Mouse (Mus musculus): ENCODE measurements around the gene Armc12.

The Armc12 gene

DNA sequence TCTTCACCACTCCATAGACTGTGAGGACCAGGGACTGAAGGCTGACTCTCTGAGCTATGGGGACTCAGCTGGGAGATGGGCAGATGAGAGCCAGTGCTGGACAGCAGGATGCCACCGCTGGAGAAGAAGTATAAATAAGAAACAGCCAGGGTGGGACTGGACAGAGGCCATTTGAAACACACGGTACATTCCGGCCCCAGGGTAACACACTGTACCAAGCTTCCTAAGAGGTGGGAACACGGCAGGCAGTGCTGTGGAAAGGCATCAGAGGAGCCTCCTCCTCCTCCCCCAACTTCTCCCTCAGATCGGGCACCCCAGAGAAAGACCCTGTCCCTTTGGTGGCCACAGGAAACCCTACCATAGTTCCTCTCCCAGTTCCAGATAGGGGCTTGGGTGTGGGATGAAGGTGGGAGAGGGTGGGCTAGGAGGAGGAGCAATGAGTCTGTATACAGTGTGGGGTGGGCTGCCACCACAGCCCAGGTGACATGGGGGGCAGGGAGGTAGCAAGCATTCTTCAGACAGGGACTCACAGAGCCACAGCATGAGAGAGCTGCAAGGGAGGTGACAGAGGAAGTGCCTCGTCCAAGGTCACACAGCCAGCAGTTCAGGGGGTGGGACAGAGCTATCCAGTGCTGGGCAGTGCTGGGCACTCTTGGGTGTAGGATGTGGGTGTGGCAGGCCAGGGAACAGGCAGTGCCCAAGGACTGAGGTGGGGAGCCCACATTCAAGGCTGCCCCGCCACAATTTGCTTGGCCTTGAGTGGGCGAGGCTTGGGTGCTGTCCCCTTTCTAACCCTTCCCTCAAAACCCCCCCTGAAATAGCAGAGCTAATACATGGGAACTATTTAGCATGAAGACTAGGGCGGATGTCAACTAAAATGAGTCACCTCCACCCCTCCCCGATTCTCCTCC lies 14.9 kb upstream of the Armc12 start:
- TF ChIP-seq NANOG (IDR thresholded peaks at IDR 0.05; ENCODE audit: borderline replicate concordance, low read length) = no peak
- TF ChIP-seq POU5F1 (IDR thresholded peaks at IDR 0.05; ENCODE audit: borderline replicate concordance, low read length) = no peak
- no peak for TF ChIP-seq CTCF (conservative IDR thresholded peaks at IDR 0.05; ENCODE audit: low read length)
- Histone ChIP-seq H3K9me3 (ENCODE audit: low read length) (peaks cover 6% of the 10 kb centered on the region), H3K27me3 (ENCODE audit: insufficient read depth, low read length) (peaks cover 30% of the 10 kb centered on the region), H3K36me3 (ENCODE audit: insufficient read depth, low read length) (0 out of 2 replicates have a peak, but pooled peaks cover 3% of the 10 kb centered on the region), H3K4me3 (replicated peaks; ENCODE audit: low read length) (peak overlapping the region; percentile 29), H3K4me1 (replicated peaks; ENCODE audit: low read depth, low read length) (peaks cover 74% of the 10 kb centered on the region)

- peaks cover 69% of the 10 kb centered on the region for H3K4me1 ChIP-seq (replicated peaks; ENCODE audit: low read depth, low read length)
- H3K4me3 ChIP-seq (replicated peaks; ENCODE audit: low read length) = no peak overlapping the region
- no peak for TF ChIP-seq NANOG (IDR thresholded peaks at IDR 0.05; ENCODE audit: borderline replicate concordance, low read length)
- TF ChIP-seq CTCF (conservative IDR thresholded peaks at IDR 0.05; ENCODE audit: low read length) = no peak
- no peak for TF ChIP-seq POU5F1 (IDR thresholded peaks at IDR 0.05; ENCODE audit: borderline replicate concordance, low read length)
Measured at GRCm38 (mm10) chr17:28516881-28517280, 13.7 kb upstream of the Armc12 start.

DNA sequence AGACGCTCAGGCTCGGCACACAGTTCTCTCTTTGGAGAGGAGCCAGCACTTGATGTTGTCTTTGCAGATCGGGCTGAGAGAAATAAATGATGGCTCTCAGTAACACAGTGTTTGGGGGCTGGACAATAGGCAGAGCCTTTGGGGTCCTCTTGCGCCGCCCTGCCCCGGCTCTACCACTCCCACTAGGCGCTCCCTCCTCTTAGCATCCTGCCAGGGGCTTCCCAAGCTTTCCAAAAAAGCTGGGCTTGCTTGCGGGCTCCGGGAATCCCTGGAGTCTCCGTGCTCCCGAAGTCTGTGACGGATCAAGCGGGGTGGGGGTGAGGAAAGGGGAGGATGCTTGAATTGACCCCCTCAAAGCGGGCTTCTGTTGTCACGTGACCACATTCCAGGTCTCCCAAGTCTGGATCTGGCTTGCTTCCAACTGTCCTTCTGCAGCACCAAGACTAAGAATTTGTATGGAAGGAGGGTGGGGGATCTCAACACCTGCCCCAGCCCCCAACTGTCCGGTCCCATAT lies 13.1 kb upstream of the Armc12 start, which contains the start of gene Fkbp5:
Gene Fkbp5, minus strand, starts transcription at position 87 of the 515 bp plus-strand sequence.
- Histone ChIP-seq H3K36me3 (ENCODE audit: insufficient read depth, low read length) (0 out of 2 replicates have a peak, but pooled peaks cover 3% of the 10 kb centered on the region), H3K4me3 (replicated peaks; ENCODE audit: low read length) (peak within 1 kb of the TSS; percentile 82), H3K27me3 (ENCODE audit: insufficient read depth, low read length) (peaks cover 36% of the 10 kb centered on the region), H3K4me1 (replicated peaks; ENCODE audit: low read depth, low read length) (peaks cover 68% of the 10 kb centered on the region), H3K9me3 (ENCODE audit: low read length) (peaks cover 6% of the 10 kb centered on the region)
- TF ChIP-seq POU5F1 (IDR thresholded peaks at IDR 0.05; ENCODE audit: borderline replicate concordance, low read length) (no peak), CTCF (conservative IDR thresholded peaks at IDR 0.05; ENCODE audit: low read length) (no peak), NANOG (IDR thresholded peaks at IDR 0.05; ENCODE audit: borderline replicate concordance, low read length) (no peak)

More at GRCm38 (mm10) chr17:28516881-28517280, 13.7 kb upstream of the Armc12 start:
- Histone ChIP-seq H3K27me3 (ENCODE audit: insufficient read depth, low read length) (peaks cover 36% of the 10 kb centered on the region), H3K9me3 (ENCODE audit: low read length) (peaks cover 6% of the 10 kb centered on the region), H3K36me3 (ENCODE audit: insufficient read depth, low read length) (0 out of 2 replicates have a peak, but pooled peaks cover 3% of the 10 kb centered on the region)

DNA sequence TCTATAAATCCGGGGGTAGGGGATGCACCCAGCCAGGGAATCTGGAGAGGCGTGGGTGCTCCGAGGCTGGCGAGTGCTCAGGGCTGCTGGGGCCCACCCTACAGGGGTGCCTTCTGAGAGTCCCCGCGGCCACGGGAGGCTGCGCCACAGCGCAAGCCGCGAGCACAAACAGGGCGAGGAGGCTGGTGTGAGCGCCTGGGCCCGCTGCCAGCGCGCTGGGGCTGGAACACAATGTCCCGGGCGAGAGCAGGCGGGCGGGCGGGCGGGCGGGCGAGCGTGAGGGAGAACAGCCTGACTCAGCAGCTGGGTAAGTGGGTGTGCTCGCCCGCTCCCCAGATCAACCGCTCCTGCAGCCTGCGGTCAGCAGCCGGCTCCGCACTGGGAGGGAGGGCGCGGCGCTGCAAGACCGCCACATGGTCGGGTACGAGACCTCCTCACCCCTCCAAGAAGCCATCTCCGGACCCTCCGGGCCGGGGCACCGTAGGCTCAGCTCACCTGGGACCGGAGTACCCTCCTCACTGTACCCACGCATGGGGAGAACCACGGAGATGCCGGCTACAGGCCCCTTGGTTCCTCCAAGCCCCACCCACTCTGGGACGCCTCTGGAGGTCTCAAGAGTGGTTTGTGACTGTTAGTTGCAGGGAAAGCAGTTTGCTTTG lies 12.5 kb upstream of the Armc12 start:
- TF ChIP-seq POU5F1 (IDR thresholded peaks at IDR 0.05; ENCODE audit: borderline replicate concordance, low read length) = no peak
- TF ChIP-seq NANOG (IDR thresholded peaks at IDR 0.05; ENCODE audit: borderline replicate concordance, low read length) = no peak
- no peak for TF ChIP-seq CTCF (conservative IDR thresholded peaks at IDR 0.05; ENCODE audit: low read length)
- Histone ChIP-seq H3K36me3 (ENCODE audit: insufficient read depth, low read length) (no peaks in the 10 kb centered on the region), H3K9me3 (ENCODE audit: low read length) (peaks cover 6% of the 10 kb centered on the region), H3K4me1 (replicated peaks; ENCODE audit: low read depth, low read length) (peaks cover 63% of the 10 kb centered on the region), H3K27me3 (ENCODE audit: insufficient read depth, low read length) (peaks cover 31% of the 10 kb centered on the region), H3K4me3 (replicated peaks; ENCODE audit: low read length) (peak overlapping the region; percentile 82)

GRCm38 (mm10) chr17:28518615-28519071 lies 12.0 kb upstream of the Armc12 start:
- no peak for TF ChIP-seq NANOG (IDR thresholded peaks at IDR 0.05; ENCODE audit: borderline replicate concordance, low read length)
- no peak for TF ChIP-seq CTCF (conservative IDR thresholded peaks at IDR 0.05; ENCODE audit: low read length)
- TF ChIP-seq POU5F1 (IDR thresholded peaks at IDR 0.05; ENCODE audit: borderline replicate concordance, low read length) = no peak
- H3K4me1 ChIP-seq (replicated peaks; ENCODE audit: low read depth, low read length) = peaks cover 61% of the 10 kb centered on the region
- H3K36me3 ChIP-seq (ENCODE audit: insufficient read depth, low read length) = no peaks in the 10 kb centered on the region
- H3K4me3 ChIP-seq (replicated peaks; ENCODE audit: low read length) = peak overlapping the region; percentile 82
- peaks cover 6% of the 10 kb centered on the region for H3K9me3 ChIP-seq (ENCODE audit: low read length)
- H3K27me3 ChIP-seq (ENCODE audit: insufficient read depth, low read length) = peaks cover 31% of the 10 kb centered on the region

DNA sequence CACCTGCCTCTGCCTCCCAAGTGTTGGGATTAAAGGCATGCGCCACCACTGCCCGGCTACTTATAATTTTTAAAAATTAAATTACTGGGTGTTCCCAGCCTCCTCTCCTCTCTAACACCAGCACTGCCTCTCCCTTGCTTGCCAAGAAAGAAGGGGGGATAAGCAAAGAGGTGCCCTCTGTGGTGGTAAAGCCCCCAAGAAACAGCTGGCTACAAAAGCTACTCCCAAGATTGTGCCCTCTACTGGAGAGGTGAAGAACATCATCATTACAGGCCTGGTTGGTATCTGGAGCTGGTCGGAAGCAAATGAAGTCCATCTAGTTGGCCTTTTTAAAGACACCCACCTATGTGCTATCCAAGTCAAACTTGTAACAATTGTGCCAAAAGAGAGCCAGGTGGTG lies 10.8 kb upstream of the Armc12 start:
- TF ChIP-seq POU5F1 (IDR thresholded peaks at IDR 0.05; ENCODE audit: borderline replicate concordance, low read length) = no peak
- TF ChIP-seq NANOG (IDR thresholded peaks at IDR 0.05; ENCODE audit: borderline replicate concordance, low read length) = no peak
- TF ChIP-seq CTCF (conservative IDR thresholded peaks at IDR 0.05; ENCODE audit: low read length) = peak; percentile 42
- Histone ChIP-seq H3K4me3 (replicated peaks; ENCODE audit: low read length) (no peak overlapping the region), H3K27me3 (ENCODE audit: insufficient read depth, low read length) (peaks cover 26% of the 10 kb centered on the region), H3K36me3 (ENCODE audit: insufficient read depth, low read length) (peaks cover 7% of the 10 kb centered on the region), H3K4me1 (replicated peaks; ENCODE audit: low read depth, low read length) (peaks cover 61% of the 10 kb centered on the region), H3K9me3 (ENCODE audit: low read length) (peaks cover 6% of the 10 kb centered on the region)

DNA sequence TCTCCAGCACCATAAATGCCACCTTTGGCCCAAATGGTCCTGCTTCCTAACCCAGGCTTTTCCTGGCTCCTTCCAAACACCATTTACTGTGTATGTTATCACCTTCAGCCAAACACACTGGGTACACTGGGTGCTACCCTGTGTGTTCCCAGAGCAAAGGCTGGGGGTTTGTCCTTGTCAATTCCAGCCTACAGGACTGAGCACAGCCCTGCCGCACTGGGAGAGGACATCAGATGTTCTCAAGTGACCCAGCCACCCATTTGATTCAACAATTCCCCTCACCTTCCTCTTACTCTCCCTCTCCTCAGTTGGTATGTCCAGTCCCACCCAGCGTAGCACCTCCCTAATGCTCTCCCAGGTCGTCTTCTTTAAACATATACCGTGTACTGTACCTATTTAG lies 10.0 kb upstream of the Armc12 start:
- Histone ChIP-seq H3K9me3 (ENCODE audit: low read length) (peaks cover 6% of the 10 kb centered on the region), H3K4me3 (replicated peaks; ENCODE audit: low read length) (no peak overlapping the region), H3K4me1 (replicated peaks; ENCODE audit: low read depth, low read length) (peaks cover 62% of the 10 kb centered on the region), H3K27me3 (ENCODE audit: insufficient read depth, low read length) (peaks cover 24% of the 10 kb centered on the region), H3K36me3 (ENCODE audit: insufficient read depth, low read length) (peaks cover 11% of the 10 kb centered on the region)
- TF ChIP-seq CTCF (conservative IDR thresholded peaks at IDR 0.05; ENCODE audit: low read length) (no peak), NANOG (IDR thresholded peaks at IDR 0.05; ENCODE audit: borderline replicate concordance, low read length) (no peak), POU5F1 (IDR thresholded peaks at IDR 0.05; ENCODE audit: borderline replicate concordance, low read length) (no peak)

All from E14TG2a.4 (cell line).